Mouse (Mus musculus): ENCODE measurements at regions not wholly inside any gene's neighbourhood (a gene's known extent, or its start where the extent isn't known, plus 50 kb on each side); places are given as distances from the start of the nearest gene placed in this dataset.

- no peak for DNase-seq (ENCODE audit: low spot score)
Observed at GRCm38 (mm10) chr15:64621876-64622275, 195.6 kb upstream of the Gm21798 start.

- no peak for DNase-seq (ENCODE audit: low spot score)
Observed at GRCm38 (mm10) chr15:64622591-64622990, 194.9 kb upstream of the Gm21798 start.

GRCm38 (mm10) chr15:64626359-64626758, 191.1 kb upstream of the Gm21798 start:
- DNase-seq (ENCODE audit: low spot score): peak; percentile 73

- peak; percentile 49 for DNase-seq (ENCODE audit: low spot score)
Observed at GRCm38 (mm10) chr15:64627258-64627657, 190.2 kb upstream of the Gm21798 start.
